Comparison of ENCODE assay signal across 7 mouse cellular contexts in genomic region chr2:26910124-26910993, GRCm38 (mm10). TPM values are rescaled to one million over a fixed set of nuclear protein-coding genes. Genes with fewer than 3 reads are reported as not detected.
DNase-seq lines count a peak whose midpoint lies in the region; ATAC-seq lines count a peak whose summit lies in the region.

Gene Med22 (minus strand): TSS chr2:26910677.
Gene Rpl7a (plus strand): TSS chr2:26910764.

- peaks cover 74% of the 10 kb centered on the region for H3K36me3 ChIP-seq in embryonic facial prominence, embryonic 10.5 days (replicated peaks)
- peaks cover 74% of the 10 kb centered on the region for H3K36me3 ChIP-seq in limb, embryonic 10.5 days
- H3K36me3 ChIP-seq in midbrain, embryonic 13.5 days: peaks cover 62% of the 10 kb centered on the region

- H3K27me3 ChIP-seq in embryonic facial prominence, embryonic 10.5 days (replicated peaks; ENCODE audit: low read depth, poor library complexity, severe bottlenecking): no peaks in the 10 kb centered on the region
- H3K27me3 ChIP-seq in limb, embryonic 10.5 days (ENCODE audit: low read depth, poor library complexity, severe bottlenecking): no peaks in the 10 kb centered on the region
- no peaks in the 10 kb centered on the region for H3K27me3 ChIP-seq in midbrain, embryonic 13.5 days

- H3K4me1 ChIP-seq in embryonic facial prominence, embryonic 10.5 days: peaks cover 44% of the 10 kb centered on the region
- peaks cover 37% of the 10 kb centered on the region for H3K4me1 ChIP-seq in limb, embryonic 10.5 days
- peaks cover 52% of the 10 kb centered on the region for H3K4me1 ChIP-seq in midbrain, embryonic 13.5 days (replicated peaks)

- DNase-seq in adrenal gland, postnatal 10 days: peak; percentile 100
- DNase-seq in embryonic facial prominence, embryonic 10.5 days (ENCODE audit: low spot score): peak; percentile 99
- DNase-seq in kidney, adult 11 months: peak; percentile 98
- DNase-seq in limb, embryonic 10.5 days (ENCODE audit: low spot score): peak; percentile 99
- DNase-seq in spleen, adult 12 weeks (ENCODE audit: low spot score): peak; percentile 100

- H3K4me3 ChIP-seq in embryonic facial prominence, embryonic 10.5 days: peak within 1 kb of the TSS; percentile 79
- H3K4me3 ChIP-seq in limb, embryonic 10.5 days: peak within 1 kb of the TSS; percentile 93
- peak within 1 kb of the TSS; percentile 95 for H3K4me3 ChIP-seq in midbrain, embryonic 13.5 days (replicated peaks)

- H3K9ac ChIP-seq in midbrain, embryonic 13.5 days (replicated peaks): peak within 1 kb of the TSS; percentile 99

- under 1% methylated on average over 74 of the region's 74 CpGs for WGBS in embryonic facial prominence, embryonic 10.5 days
- under 1% methylated on average over 74 of the region's 74 CpGs for WGBS in limb, embryonic 10.5 days
- WGBS in midbrain, embryonic 13.5 days: under 1% methylated on average over 74 of the region's 74 CpGs

- no peaks in the 10 kb centered on the region for H3K9me3 ChIP-seq in embryonic facial prominence, embryonic 10.5 days
- H3K9me3 ChIP-seq in limb, embryonic 10.5 days (replicated peaks): no peaks in the 10 kb centered on the region
- H3K9me3 ChIP-seq in midbrain, embryonic 13.5 days: no peaks in the 10 kb centered on the region

- ATAC-seq in granulocyte monocyte progenitor cell, adult 5-6 weeks (replicated peaks; ENCODE audit: poor library complexity, severe bottlenecking): peak; percentile 81
- peak; percentile 92 for ATAC-seq in midbrain, embryonic 13.5 days

- H3K27ac ChIP-seq in embryonic facial prominence, embryonic 10.5 days (replicated peaks): peak within 1 kb of the TSS; percentile 98
- peak within 1 kb of the TSS; percentile 98 for H3K27ac ChIP-seq in limb, embryonic 10.5 days
- peak within 1 kb of the TSS; percentile 94 for H3K27ac ChIP-seq in midbrain, embryonic 13.5 days

- peak within 1 kb of the TSS; percentile 100 for H3K4me2 ChIP-seq in midbrain, embryonic 13.5 days (replicated peaks)

RNA-seq across cellular contexts. Expression of gene Med22, which starts in this region (rescaled TPM):
- 10 to 100 TPM; 49.3 to 50.2 TPM for total RNA-seq in adrenal gland, postnatal 10 days (2021)
- 87.2 and 91.1 TPM in 2 replicates for polyA plus RNA-seq in embryonic facial prominence, embryonic 10.5 days (2016; fragmentation: Nextera tagmentation; extraction: Ambion mirVana)
- 16.7 and 17.4 TPM in 2 replicates for total RNA-seq in granulocyte monocyte progenitor cell, adult 5-6 weeks (2014; fragmentation: Nextera tagmentation)
- total RNA-seq in granulocyte monocyte progenitor cell, adult 5-6 weeks (2017): 17.2 and 19.0 TPM in 2 replicates
- polyA plus RNA-seq in limb, embryonic 10.5 days (2016; fragmentation: Nextera tagmentation; extraction: Ambion mirVana): 79.3 and 82.8 TPM in 2 replicates
- polyA plus RNA-seq in midbrain, embryonic 13.5 days (2015; fragmentation: Nextera tagmentation; extraction: Ambion mirVana): 160 and 164 TPM in 2 replicates

RNA-seq across cellular contexts. Expression of gene Rpl7a, which starts in this region (rescaled TPM):
- total RNA-seq in adrenal gland, postnatal 10 days (2021): 100 to 1,000 TPM; 516 to 520 TPM
- 720 and 721 TPM in 2 replicates for polyA plus RNA-seq in embryonic facial prominence, embryonic 10.5 days (2016; fragmentation: Nextera tagmentation; extraction: Ambion mirVana)
- 2,412 and 2,423 TPM in 2 replicates for total RNA-seq in granulocyte monocyte progenitor cell, adult 5-6 weeks (2014; fragmentation: Nextera tagmentation)
- 2,233 and 2,391 TPM in 2 replicates for total RNA-seq in granulocyte monocyte progenitor cell, adult 5-6 weeks (2017)
- polyA plus RNA-seq in limb, embryonic 10.5 days (2016; fragmentation: Nextera tagmentation; extraction: Ambion mirVana): 702 and 807 TPM in 2 replicates
- 532 and 549 TPM in 2 replicates for polyA plus RNA-seq in midbrain, embryonic 13.5 days (2015; fragmentation: Nextera tagmentation; extraction: Ambion mirVana)

Comparison
In these comparisons a context has a peak if more than half of its experiments do, and no peak if none do; other contexts are left out.
1. Peak in every context shown above with its lines: DNase-seq, ATAC-seq, H3K4me3 ChIP-seq and H3K27ac ChIP-seq.
2. RNA of gene Rpl7a (total RNA-seq): 2,233 to 2,423 TPM in granulocyte monocyte progenitor cell, adult 5-6 weeks; 516 to 520 TPM in adrenal gland, postnatal 10 days; every median in the first group is over 4 times any median in the second.